Mouse (Mus musculus) forebrain, embryonic 11.5 days (tissue): ENCODE measurements around the gene Actr8. TPM values are rescaled to one million over a fixed set of nuclear protein-coding genes. Genes with fewer than 3 reads are reported as not detected.

Source experiments
- ATAC-seq: fragments of 200-750 bp; cut with Nextera tagmentation; replicated peaks from 2 replicates; pipeline ENCODE4 v1.8.0; 2017; ENCODE audit warnings: moderate TSS enrichment; ENCODE audit not compliant: low FRiP score
- DNase-seq: peaks from one replicate; pipeline ENCODE4 v3.0.0-alpha.2; 2017; ENCODE audit warnings: low spot score
- H3K27ac ChIP-seq: fragments of 300-500 bp; sonication (generic); 2 replicates; pipeline ENCODE4 v1.5.1; 2014; ENCODE audit warnings: low read depth, low read length
- H3K27me3 ChIP-seq: fragments of 300-500 bp; sonication (generic); 2 replicates; pipeline ENCODE4 v1.6.1; 2014; ENCODE audit warnings: mild to moderate bottlenecking, low read length, mixed read lengths; ENCODE audit not compliant: control insufficient read depth, insufficient read depth
- H3K36me3 ChIP-seq: fragments of 300-500 bp; sonication (generic); 2 replicates; pipeline ENCODE4 v1.6.1; 2014; ENCODE audit warnings: mild to moderate bottlenecking, low read length, moderate library complexity, mixed read lengths; ENCODE audit not compliant: control insufficient read depth, insufficient read depth
- H3K4me1 ChIP-seq: fragments of 300-500 bp; sonication (generic); replicated peaks from 2 replicates; pipeline ENCODE4 v1.6.1; 2014; ENCODE audit warnings: low read length, mixed read lengths; ENCODE audit not compliant: control insufficient read depth, insufficient read depth
- H3K4me2 ChIP-seq: fragments of 300-500 bp; sonication (generic); 2 replicates; pipeline ENCODE4 v1.6.1; 2014; ENCODE audit warnings: low read depth, mild to moderate bottlenecking, low read length, moderate library complexity, mixed read lengths; ENCODE audit not compliant: severe bottlenecking
- H3K4me3 ChIP-seq: fragments of 300-500 bp; sonication (generic); 2 replicates; pipeline ENCODE4 v1.5.1; 2014; ENCODE audit warnings: low read depth, low read length
- H3K9ac ChIP-seq: fragments of 300-500 bp; sonication (generic); 2 replicates; pipeline ENCODE4 v1.6.1; 2014; ENCODE audit warnings: low read length
- H3K9me3 ChIP-seq: fragments of 300-500 bp; sonication (generic); 2 replicates; pipeline ENCODE4 v1.6.1; 2016; ENCODE audit warnings: low read length, mixed read lengths; ENCODE audit not compliant: control insufficient read depth
- WGBS: fragments of 180-500 bp; shearing (Covaris S2); extraction: QIAGEN DNeasy Blood & Tissue Kit; methylation state at CpG from one replicate; pipeline ENCODE4 v1.1.7; 2014; 5-methylcytosine and 5-hydroxymethylcytosine counted together
- polyA plus RNA-seq: library from polyadenylated mRNA; unstranded; fragments of >200 nt; fragmentation: Nextera tagmentation; extraction: Ambion mirVana; gene quantifications from 2 replicates; pipeline ENCODE4 v1.2.1, GENCODE M21; 2014

The Actr8 gene
- polyA plus RNA-seq, 1 experiment from 2014 or later = 81.2 TPM

DNA sequence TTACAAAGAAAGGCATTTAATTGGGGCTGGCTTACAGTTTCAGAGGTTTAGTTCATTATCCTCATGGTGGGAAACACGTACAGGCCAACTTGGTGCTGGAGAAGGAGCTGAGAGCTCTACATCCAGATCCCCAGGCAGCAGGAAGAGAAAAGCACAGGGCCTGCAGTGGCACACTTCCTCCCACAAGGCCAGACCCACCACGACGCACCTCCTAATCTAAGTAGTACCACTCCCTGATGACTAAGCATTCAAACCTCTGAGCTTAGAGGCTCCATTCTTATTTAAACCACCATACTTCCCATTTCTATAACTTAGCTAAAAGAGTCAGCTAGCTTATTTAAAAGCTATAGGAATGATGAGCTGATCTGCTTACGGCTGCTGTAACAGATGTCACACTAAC lies 27.3 kb upstream of the Actr8 start:
- no peaks in the 10 kb centered on the region for H3K9me3 ChIP-seq
- no peak overlapping the region for H3K4me2 ChIP-seq
- H3K27me3 ChIP-seq = no peaks in the 10 kb centered on the region
- H3K36me3 ChIP-seq = no peaks in the 10 kb centered on the region
- no peak overlapping the region for H3K27ac ChIP-seq
- WGBS = 83% methylated on average over 4 of the region's 4 CpGs
- H3K9ac ChIP-seq = no peak overlapping the region
- DNase-seq (no peak), ATAC-seq (no peak)
- no peak overlapping the region for H3K4me3 ChIP-seq
- no peaks in the 10 kb centered on the region for H3K4me1 ChIP-seq

- Histone ChIP-seq H3K4me2 (no peak overlapping the region), H3K4me1 (no peaks in the 10 kb centered on the region), H3K36me3 (no peaks in the 10 kb centered on the region), H3K9me3 (no peaks in the 10 kb centered on the region), H3K9ac (no peak overlapping the region), H3K4me3 (no peak overlapping the region), H3K27ac (no peak overlapping the region), H3K27me3 (no peaks in the 10 kb centered on the region)
- no peak for ATAC-seq
- DNase-seq = no peak
These were observed 20.7 kb upstream of the Actr8 start for GRCm38 (mm10) chr14:29957393-29957792.

DNA sequence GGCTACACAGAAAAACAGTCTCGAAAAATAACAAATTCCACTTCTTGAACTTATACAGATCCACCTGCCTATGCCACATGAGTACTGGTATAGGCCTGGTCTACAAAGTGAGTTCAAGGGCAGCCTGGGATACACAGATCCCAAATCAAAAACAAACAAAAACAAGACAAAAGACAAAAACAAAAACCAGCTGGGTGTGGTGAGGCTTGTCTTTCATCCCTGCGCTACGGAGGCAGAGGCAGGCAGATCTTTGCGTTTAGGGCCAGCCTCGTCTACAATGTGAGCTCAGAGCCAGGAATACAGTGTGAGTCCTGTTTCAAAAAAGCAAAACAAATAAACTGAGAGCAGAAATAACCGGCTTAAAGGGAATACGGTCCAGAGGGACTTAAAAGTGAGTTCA lies 10.5 kb upstream of the Actr8 start:
- ATAC-seq = no peak; the same call in 1 of the 2 replicates
- WGBS = 62% methylated on average over 7 of the region's 7 CpGs
- no peak overlapping the region for H3K27ac ChIP-seq

DNA sequence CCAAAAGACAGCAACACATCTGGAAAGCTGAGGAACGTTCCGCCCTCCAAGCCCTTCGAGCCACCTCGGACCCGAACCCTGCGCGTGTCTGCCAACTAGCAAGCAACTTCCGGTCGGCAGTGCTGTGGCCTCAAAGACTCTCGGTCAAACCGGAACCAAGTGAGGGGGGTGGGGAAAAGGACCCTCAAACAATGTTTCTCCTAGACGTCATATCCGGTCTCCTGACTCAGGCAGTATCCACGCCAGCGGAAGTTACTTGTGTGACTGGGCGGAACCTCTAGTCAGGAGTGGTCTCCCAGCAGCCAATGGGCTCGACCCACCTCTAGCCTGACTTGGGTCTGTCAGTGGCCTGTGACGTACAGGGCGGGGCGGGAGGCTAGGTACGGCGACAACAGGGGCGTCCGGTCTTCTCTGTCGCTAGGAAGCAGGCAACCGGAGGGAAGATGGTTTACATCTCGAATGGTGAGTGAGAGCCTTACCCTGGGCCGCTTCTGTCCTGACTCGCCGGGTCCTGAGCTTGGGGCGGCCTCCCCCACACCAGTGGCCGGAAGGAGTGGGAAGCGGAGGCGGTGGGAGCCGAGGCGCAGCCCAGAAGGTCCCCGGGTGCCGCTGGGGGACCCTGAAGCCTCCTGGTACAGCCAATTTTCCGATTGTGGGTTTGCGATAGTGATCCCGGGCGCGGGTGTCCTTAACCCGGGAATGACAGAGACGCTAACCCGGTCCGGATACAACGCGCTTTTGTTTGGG lies 9.9 kb upstream of the Actr8 start, which contains the start of gene Selenok:
Selenok (plus strand) TSS at position 234 of the 747 bp plus-strand sequence.
- H3K4me2 ChIP-seq = peak within 1 kb of the TSS; percentile 69
- H3K27me3 ChIP-seq = no peaks in the 10 kb centered on the region
- no peaks in the 10 kb centered on the region for H3K9me3 ChIP-seq
- under 1% methylated on average over 49 of the region's 49 CpGs for WGBS
- peaks cover 4% of the 10 kb centered on the region; the same call in 1 of the 2 replicates for H3K4me1 ChIP-seq
- DNase-seq (peak; percentile 96), ATAC-seq (peak; percentile 100)
- no peaks in the 10 kb centered on the region; the same call in 1 of the 2 replicates for H3K36me3 ChIP-seq
- peak within 1 kb of the TSS; percentile 84 for H3K4me3 ChIP-seq
- H3K27ac ChIP-seq = peak within 1 kb of the TSS; percentile 57; the same call in 1 of the 2 replicates
- H3K9ac ChIP-seq = peak within 1 kb of the TSS; percentile 82

More for the DNA sequence above, 10.5 kb upstream of the Actr8 start:
- H3K4me1 ChIP-seq = peaks cover 4% of the 10 kb centered on the region; the same call in 1 of the 2 replicates
- H3K9ac ChIP-seq = peak overlapping the region; percentile 63
- peak overlapping the region; percentile 68 for H3K4me2 ChIP-seq
- H3K27me3 ChIP-seq = no peaks in the 10 kb centered on the region
- no peaks in the 10 kb centered on the region; the same call in 1 of the 2 replicates for H3K36me3 ChIP-seq
- no peaks in the 10 kb centered on the region for H3K9me3 ChIP-seq
- H3K4me3 ChIP-seq = peak overlapping the region; percentile 84
- no peak for DNase-seq

GRCm38 (mm10) chr14:29971446-29971845 lies 6.7 kb upstream of the Actr8 start:
- no peak overlapping the region for H3K4me3 ChIP-seq
- no peaks in the 10 kb centered on the region for H3K9me3 ChIP-seq
- DNase-seq = no peak
- H3K9ac ChIP-seq = no peak overlapping the region
- H3K27me3 ChIP-seq = no peaks in the 10 kb centered on the region
- no peak for ATAC-seq
- no peak overlapping the region for H3K27ac ChIP-seq
- H3K4me2 ChIP-seq = no peak overlapping the region
- 92% methylated on average over 7 of the region's 7 CpGs for WGBS
- no peaks in the 10 kb centered on the region; the same call in 1 of the 2 replicates for H3K36me3 ChIP-seq
- peaks cover 4% of the 10 kb centered on the region; the same call in 1 of the 2 replicates for H3K4me1 ChIP-seq

GRCm38 (mm10) chr14:29971993-29972392 lies 6.1 kb upstream of the Actr8 start:
- 86% methylated on average over 5 of the region's 5 CpGs for WGBS
- no peak overlapping the region for H3K4me2 ChIP-seq

GRCm38 (mm10) chr14:29976927-29977326 lies 1.2 kb upstream of the Actr8 start:
- 94% methylated on average over 6 of the region's 6 CpGs for WGBS
- no peak overlapping the region for H3K4me3 ChIP-seq
- peaks cover 13% of the 10 kb centered on the region; the same call in 1 of the 2 replicates for H3K36me3 ChIP-seq
- DNase-seq (no peak), ATAC-seq (no peak)
- H3K9ac ChIP-seq = no peak overlapping the region
- peaks cover 8% of the 10 kb centered on the region; the same call in 1 of the 2 replicates for H3K4me1 ChIP-seq
- no peaks in the 10 kb centered on the region for H3K9me3 ChIP-seq
- no peaks in the 10 kb centered on the region for H3K27me3 ChIP-seq
- H3K27ac ChIP-seq = no peak overlapping the region
- H3K4me2 ChIP-seq = no peak overlapping the region

More at GRCm38 (mm10) chr14:29971993-29972392, 6.1 kb upstream of the Actr8 start:
- no peak overlapping the region for H3K27ac ChIP-seq
- DNase-seq (no peak), ATAC-seq (no peak)
- H3K4me1 ChIP-seq = peaks cover 4% of the 10 kb centered on the region; the same call in 1 of the 2 replicates
- no peak overlapping the region for H3K4me3 ChIP-seq
- no peaks in the 10 kb centered on the region; the same call in 1 of the 2 replicates for H3K36me3 ChIP-seq
- H3K27me3 ChIP-seq = no peaks in the 10 kb centered on the region
- H3K9me3 ChIP-seq = no peaks in the 10 kb centered on the region
- no peak overlapping the region for H3K9ac ChIP-seq

- no peak overlapping the region for H3K9ac ChIP-seq
- H3K4me1 ChIP-seq = peaks cover 8% of the 10 kb centered on the region; the same call in 1 of the 2 replicates
- 96% methylated on average over 10 of the region's 10 CpGs for WGBS
- no peak overlapping the region for H3K4me3 ChIP-seq
- H3K27ac ChIP-seq = no peak overlapping the region
- H3K4me2 ChIP-seq = no peak overlapping the region
- DNase-seq (no peak), ATAC-seq (no peak)
- H3K9me3 ChIP-seq = no peaks in the 10 kb centered on the region
- peaks cover 13% of the 10 kb centered on the region for H3K36me3 ChIP-seq
- H3K27me3 ChIP-seq = no peaks in the 10 kb centered on the region
These were observed 2.5 kb downstream of the Actr8 start for GRCm38 (mm10) chr14:29980447-29981205.
